Mouse (Mus musculus): Measurements from ENCODE around the gene Msh2. TPM values are rescaled to one million over a fixed set of nuclear protein-coding genes. Genes with fewer than 3 reads are reported as not detected.

The Msh2 gene
- polyA plus RNA-seq, 1 experiment from 2014 or later, result 76.8 TPM

GRCm38 (mm10) chr17:87766888-87767287 lies 94.8 kb downstream of the Msh2 start:
- Histone ChIP-seq H3K4me3 (ENCODE audit: low read depth, low read length) (no peak overlapping the region), H3K27me3 (ENCODE audit: control insufficient read depth, insufficient read depth, low read length) (no peaks in the 10 kb centered on the region), H3K27ac (ENCODE audit: low read depth, low read length) (no peak overlapping the region), H3K9ac (ENCODE audit: low read depth, low read length) (no peak overlapping the region), H3K4me1 (replicated peaks; ENCODE audit: control insufficient read depth, insufficient read depth, low read length) (no peaks in the 10 kb centered on the region), H3K4me2 (replicated peaks; ENCODE audit: low read depth, low read length) (no peak overlapping the region), H3K36me3 (ENCODE audit: control insufficient read depth, insufficient read depth, low read length) (no peaks in the 10 kb centered on the region), H3K9me3 (ENCODE audit: control insufficient read depth, low read length) (no peaks in the 10 kb centered on the region)
- ATAC-seq (ENCODE audit: low FRiP score), result no peak
- no peak for DNase-seq (ENCODE audit: low spot score)
- 93% methylated on average over 6 of the region's 6 CpGs for WGBS

DNA sequence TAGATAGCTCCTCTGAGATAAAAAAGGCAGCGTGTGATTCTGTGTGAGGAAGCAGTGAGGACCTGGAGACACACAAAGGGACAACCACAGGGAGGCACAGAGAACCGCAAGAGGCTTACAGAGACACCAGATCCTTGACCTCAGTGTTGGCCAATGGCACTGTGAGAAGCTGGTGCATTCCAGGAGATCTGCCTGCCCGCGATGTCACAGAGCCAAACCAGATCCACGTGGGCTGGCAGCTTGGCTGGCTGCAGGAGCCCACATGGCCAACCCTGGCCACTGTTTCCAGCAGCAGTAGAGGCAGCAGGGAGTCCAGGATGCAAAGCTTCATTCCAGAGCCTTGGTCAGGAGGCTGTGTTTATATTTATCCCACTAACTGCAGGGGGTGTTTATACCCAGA lies 98.6 kb downstream of the Msh2 start:
- H3K9ac ChIP-seq (ENCODE audit: low read depth, low read length), result no peak overlapping the region
- H3K4me2 ChIP-seq (replicated peaks; ENCODE audit: low read depth, low read length), result no peak overlapping the region
- H3K4me1 ChIP-seq (replicated peaks; ENCODE audit: control insufficient read depth, insufficient read depth, low read length), result no peaks in the 10 kb centered on the region
- no peaks in the 10 kb centered on the region for H3K9me3 ChIP-seq (ENCODE audit: control insufficient read depth, low read length)
- no peaks in the 10 kb centered on the region for H3K36me3 ChIP-seq (ENCODE audit: control insufficient read depth, insufficient read depth, low read length)
- DNase-seq (ENCODE audit: low spot score) (no peak), ATAC-seq (ENCODE audit: low FRiP score) (no peak)
- 50% methylated on average over 5 of the region's 5 CpGs for WGBS
- no peak overlapping the region for H3K27ac ChIP-seq (ENCODE audit: low read depth, low read length)
- no peaks in the 10 kb centered on the region for H3K27me3 ChIP-seq (ENCODE audit: control insufficient read depth, insufficient read depth, low read length)
- H3K4me3 ChIP-seq (ENCODE audit: low read depth, low read length), result no peak overlapping the region

GRCm38 (mm10) chr17:87773175-87773574 lies 101.0 kb downstream of the Msh2 start:
- no peaks in the 10 kb centered on the region for H3K9me3 ChIP-seq (ENCODE audit: control insufficient read depth, low read length)
- no peaks in the 10 kb centered on the region for H3K36me3 ChIP-seq (ENCODE audit: control insufficient read depth, insufficient read depth, low read length)
- no peaks in the 10 kb centered on the region; the same call in 1 of the 2 replicates for H3K4me1 ChIP-seq (replicated peaks; ENCODE audit: control insufficient read depth, insufficient read depth, low read length)
- no peak overlapping the region for H3K4me3 ChIP-seq (ENCODE audit: low read depth, low read length)
- H3K4me2 ChIP-seq (replicated peaks; ENCODE audit: low read depth, low read length), result no peak overlapping the region
- H3K27me3 ChIP-seq (ENCODE audit: control insufficient read depth, insufficient read depth, low read length), result no peaks in the 10 kb centered on the region
- H3K27ac ChIP-seq (ENCODE audit: low read depth, low read length), result no peak overlapping the region
- DNase-seq (ENCODE audit: low spot score) (peak; percentile 21), ATAC-seq (ENCODE audit: low FRiP score) (no peak)
- no peak overlapping the region for H3K9ac ChIP-seq (ENCODE audit: low read depth, low read length)
- WGBS, result 78% methylated on average over 3 of the region's 3 CpGs

Other genes with a start within 250 kb of the Msh2 start
- not detected in 2 replicates for gene Stpg4, start 244.6 kb upstream of the Msh2 start, polyA plus RNA-seq (2014; fragmentation: Nextera tagmentation; extraction: Ambion mirVana)
- 1,591 and 1,601 TPM in 2 replicates for gene Calm2, start 225.4 kb upstream of the Msh2 start, polyA plus RNA-seq (2014; fragmentation: Nextera tagmentation; extraction: Ambion mirVana)
- gene Epcam, start 36.4 kb upstream of the Msh2 start, polyA plus RNA-seq (2014; fragmentation: Nextera tagmentation; extraction: Ambion mirVana), result 23.5 and 28.2 TPM in 2 replicates
- gene Kcnk12, start 125.7 kb downstream of the Msh2 start, polyA plus RNA-seq (2014; fragmentation: Nextera tagmentation; extraction: Ambion mirVana), result 0.10 and 0.39 TPM in 2 replicates
- not detected in 2 replicates for gene Rpl36-ps4, start 248.6 kb downstream of the Msh2 start, polyA plus RNA-seq (2014; fragmentation: Nextera tagmentation; extraction: Ambion mirVana)

Data from hindbrain, embryonic 11.5 days (tissue).